Mouse (Mus musculus) C2C12 (cell line): ENCODE data around the gene Clec16a.

ENCODE experiments used
- CTCF ChIP-seq: IDR thresholded peaks from one replicate; pipeline ENCODE4 v1.5.1; 2011; ENCODE audit not compliant: control insufficient read depth, insufficient read depth, insufficient read length
- MAX ChIP-seq: IDR thresholded peaks from one replicate; pipeline ENCODE4 v1.6.1; 2011; ENCODE audit warnings: mild to moderate bottlenecking, control low read depth

- TF ChIP-seq CTCF (no peak), MAX (no peak)
Measured at GRCm38 (mm10) chr16:10548938-10549337, 3.8 kb downstream of the Clec16a start.
